Mouse (Mus musculus) limb, embryonic 15.5 days (tissue): ENCODE data around the gene Csk. TPM values are rescaled to one million over a fixed set of nuclear protein-coding genes. Genes with fewer than 3 reads are reported as not detected.
A peak's percentile ranks its signal among the peaks of the same experiment; 100 is the strongest.

Experiments
- ATAC-seq: fragments of 200-750 bp; cut with Nextera tagmentation; 2 replicates; pipeline ENCODE4 v1.8.0; 2017; ENCODE audit warnings: low read depth, moderate TSS enrichment; ENCODE audit not compliant: insufficient number of reproducible peaks, low FRiP score, low TSS enrichment
- H3K27ac ChIP-seq: fragments of 300-500 bp; sonication (generic); 2 replicates; pipeline ENCODE4 v1.5.1; 2015; ENCODE audit warnings: moderate library complexity, mild to moderate bottlenecking, inconsistent platforms
- H3K27me3 ChIP-seq: fragments of 300-500 bp; sonication (generic); 2 replicates; pipeline ENCODE4 v1.6.1; 2015; ENCODE audit warnings: inconsistent platforms
- H3K36me3 ChIP-seq: fragments of 300-500 bp; sonication (generic); 2 replicates; pipeline ENCODE4 v1.6.1; 2015; ENCODE audit warnings: inconsistent platforms
- H3K4me1 ChIP-seq: fragments of 300-500 bp; sonication (generic); 2 replicates; pipeline ENCODE4 v1.6.1; 2015; ENCODE audit warnings: inconsistent platforms
- H3K4me2 ChIP-seq: fragments of 300-500 bp; sonication (generic); 2 replicates; pipeline ENCODE4 v1.6.1; 2015; ENCODE audit warnings: mild to moderate bottlenecking, inconsistent platforms
- H3K4me3 ChIP-seq: fragments of 300-500 bp; sonication (generic); 2 replicates; pipeline ENCODE4 v1.5.1; 2015; ENCODE audit warnings: mild to moderate bottlenecking, inconsistent platforms
- H3K9ac ChIP-seq: fragments of 300-500 bp; sonication (generic); 2 replicates; pipeline ENCODE4 v1.6.1; 2015; ENCODE audit warnings: inconsistent platforms
- H3K9me3 ChIP-seq: fragments of 300-500 bp; sonication (generic); 2 replicates; pipeline ENCODE4 v1.6.1; 2016; ENCODE audit warnings: inconsistent platforms
- WGBS: fragments of 180-500 bp; shearing (Covaris S2); methylation state at CpG from one replicate; pipeline ENCODE4 v1.1.7; 2015; 5-methylcytosine and 5-hydroxymethylcytosine counted together
- polyA plus RNA-seq: library from polyadenylated mRNA; unstranded; fragments of >200 nt; fragmentation: Nextera tagmentation; extraction: Ambion mirVana; gene quantifications from 2 replicates; pipeline ENCODE4 v1.2.1, GENCODE M21; 2015

The Csk gene
- polyA plus RNA-seq = 24.2 and 29.0 TPM in 2 replicates

- WGBS = 51% methylated on average over 5 of the region's 5 CpGs
- Histone ChIP-seq H3K27ac (no peak within 1 kb of the TSS), H3K36me3 (no peaks in the 10 kb centered on the region), H3K9ac (no peak within 1 kb of the TSS), H3K9me3 (no peaks in the 10 kb centered on the region), H3K27me3 (peaks cover 15% of the 10 kb centered on the region; the same call in 1 of the 2 replicates), H3K4me2 (no peak within 1 kb of the TSS), H3K4me1 (peaks cover 16% of the 10 kb centered on the region; the same call in 1 of the 2 replicates), H3K4me3 (no peak within 1 kb of the TSS)
- ATAC-seq = no peak
These were observed at the start of gene Csk for GRCm38 (mm10) chr9:57653283-57653682. Gene Csk, minus strand, starts transcription at chr9:57653631.

- H3K27ac ChIP-seq = no peak overlapping the region
- no peak overlapping the region for H3K4me3 ChIP-seq
- peaks cover 13% of the 10 kb centered on the region for H3K4me1 ChIP-seq
- no peaks in the 10 kb centered on the region for H3K9me3 ChIP-seq
- no peaks in the 10 kb centered on the region for H3K36me3 ChIP-seq
- H3K27me3 ChIP-seq = peaks cover 42% of the 10 kb centered on the region
- H3K4me2 ChIP-seq = no peak overlapping the region
- ATAC-seq = no peak
- H3K9ac ChIP-seq = no peak overlapping the region
- 71% methylated on average over 1 of the region's 1 CpGs for WGBS
These were observed 45.2 kb upstream of the Csk start for GRCm38 (mm10) chr9:57698466-57699150.

GRCm38 (mm10) chr9:57697380-57697779 lies 43.9 kb upstream of the Csk start:
- H3K27ac ChIP-seq = no peak overlapping the region
- no peak overlapping the region for H3K4me3 ChIP-seq
- H3K9ac ChIP-seq = no peak overlapping the region
- peaks cover 46% of the 10 kb centered on the region for H3K27me3 ChIP-seq
- no peaks in the 10 kb centered on the region for H3K9me3 ChIP-seq
- 9% methylated on average over 4 of the region's 4 CpGs for WGBS
- no peaks in the 10 kb centered on the region for H3K36me3 ChIP-seq
- H3K4me1 ChIP-seq = peaks cover 13% of the 10 kb centered on the region
- no peak for ATAC-seq
- H3K4me2 ChIP-seq = no peak overlapping the region

GRCm38 (mm10) chr9:57696380-57697285 lies 43.2 kb upstream of the Csk start:
- Histone ChIP-seq H3K4me1 (peaks cover 13% of the 10 kb centered on the region), H3K4me2 (peak overlapping the region; percentile 73), H3K27me3 (peaks cover 46% of the 10 kb centered on the region), H3K9ac (no peak overlapping the region), H3K27ac (no peak overlapping the region), H3K36me3 (no peaks in the 10 kb centered on the region), H3K9me3 (no peaks in the 10 kb centered on the region), H3K4me3 (peak overlapping the region; percentile 32)
- ATAC-seq = no peak
- WGBS = under 1% methylated on average over 42 of the region's 42 CpGs

- no peaks in the 10 kb centered on the region for H3K36me3 ChIP-seq
- no peak overlapping the region for H3K27ac ChIP-seq
- WGBS = 72% methylated on average over 2 of the region's 2 CpGs
- H3K9me3 ChIP-seq = no peaks in the 10 kb centered on the region
- no peak for ATAC-seq
- H3K27me3 ChIP-seq = peaks cover 46% of the 10 kb centered on the region
- no peak overlapping the region for H3K4me3 ChIP-seq
- no peak overlapping the region for H3K4me2 ChIP-seq
- peaks cover 13% of the 10 kb centered on the region for H3K4me1 ChIP-seq
- H3K9ac ChIP-seq = no peak overlapping the region
These were observed 40.7 kb upstream of the Csk start for GRCm38 (mm10) chr9:57694108-57694507.

GRCm38 (mm10) chr9:57688606-57689005 lies 35.2 kb upstream of the Csk start:
- no peak for ATAC-seq
- Histone ChIP-seq H3K27me3 (peaks cover 4% of the 10 kb centered on the region; the same call in 1 of the 2 replicates), H3K4me2 (no peak overlapping the region), H3K27ac (no peak overlapping the region), H3K4me3 (no peak overlapping the region), H3K9ac (no peak overlapping the region), H3K4me1 (no peaks in the 10 kb centered on the region), H3K36me3 (no peaks in the 10 kb centered on the region), H3K9me3 (no peaks in the 10 kb centered on the region)
- 82% methylated on average over 2 of the region's 2 CpGs for WGBS

- ATAC-seq = no peak
- WGBS = 47% methylated on average over 2 of the region's 2 CpGs
- Histone ChIP-seq H3K36me3 (no peaks in the 10 kb centered on the region), H3K4me3 (no peak overlapping the region), H3K27me3 (0 out of 2 replicates have a peak, but pooled peaks cover 3% of the 10 kb centered on the region), H3K4me1 (no peaks in the 10 kb centered on the region), H3K4me2 (no peak overlapping the region), H3K9me3 (no peaks in the 10 kb centered on the region), H3K27ac (no peak overlapping the region), H3K9ac (no peak overlapping the region)
These were observed 34.7 kb upstream of the Csk start for GRCm38 (mm10) chr9:57688158-57688557.

GRCm38 (mm10) chr9:57687751-57688150 lies 34.3 kb upstream of the Csk start, which contains the start of gene Cyp1a1:
Gene Cyp1a1, plus strand, starts transcription at chr9:57687928.
- Histone ChIP-seq H3K9me3 (no peaks in the 10 kb centered on the region), H3K4me2 (no peak within 1 kb of the TSS), H3K4me1 (no peaks in the 10 kb centered on the region), H3K36me3 (no peaks in the 10 kb centered on the region), H3K9ac (no peak within 1 kb of the TSS), H3K4me3 (no peak within 1 kb of the TSS), H3K27me3 (0 out of 2 replicates have a peak, but pooled peaks cover under 1% of the 10 kb centered on the region), H3K27ac (no peak within 1 kb of the TSS)
- 93% methylated on average over 2 of the region's 2 CpGs for WGBS
- ATAC-seq = no peak

- Histone ChIP-seq H3K36me3 (no peaks in the 10 kb centered on the region), H3K9me3 (no peaks in the 10 kb centered on the region), H3K4me3 (no peak overlapping the region), H3K4me1 (no peaks in the 10 kb centered on the region), H3K27me3 (no peaks in the 10 kb centered on the region), H3K9ac (no peak overlapping the region), H3K4me2 (no peak overlapping the region), H3K27ac (no peak overlapping the region)
- no peak for ATAC-seq
- WGBS = 82% methylated on average over 5 of the region's 5 CpGs
These were observed 32.6 kb upstream of the Csk start for GRCm38 (mm10) chr9:57686011-57686410.

GRCm38 (mm10) chr9:57683520-57683919 lies 30.1 kb upstream of the Csk start, which contains the start of gene Cyp1a2:
Gene Cyp1a2, minus strand, starts transcription at chr9:57683703.
- ATAC-seq = no peak
- no peak within 1 kb of the TSS for H3K9ac ChIP-seq
- no peak within 1 kb of the TSS for H3K4me3 ChIP-seq
- H3K9me3 ChIP-seq = no peaks in the 10 kb centered on the region
- no peak within 1 kb of the TSS for H3K4me2 ChIP-seq
- H3K27ac ChIP-seq = no peak within 1 kb of the TSS
- no peaks in the 10 kb centered on the region for H3K27me3 ChIP-seq
- 78% methylated on average over 5 of the region's 5 CpGs for WGBS
- no peaks in the 10 kb centered on the region for H3K4me1 ChIP-seq
- no peaks in the 10 kb centered on the region for H3K36me3 ChIP-seq

- Histone ChIP-seq H3K9me3 (no peaks in the 10 kb centered on the region), H3K4me3 (no peak overlapping the region), H3K4me2 (no peak overlapping the region), H3K4me1 (no peaks in the 10 kb centered on the region), H3K9ac (no peak overlapping the region), H3K36me3 (no peaks in the 10 kb centered on the region), H3K27me3 (no peaks in the 10 kb centered on the region), H3K27ac (no peak overlapping the region)
- 79% methylated on average over 10 of the region's 10 CpGs for WGBS
- ATAC-seq = no peak
These were observed 28.0 kb upstream of the Csk start for GRCm38 (mm10) chr9:57681411-57681810.

- 85% methylated on average over 5 of the region's 5 CpGs for WGBS
- no peak overlapping the region for H3K4me3 ChIP-seq
These were observed 18.1 kb upstream of the Csk start for GRCm38 (mm10) chr9:57671500-57671899.

More at GRCm38 (mm10) chr9:57671500-57671899, 18.1 kb upstream of the Csk start:
- Histone ChIP-seq H3K27me3 (peaks cover 4% of the 10 kb centered on the region; the same call in 1 of the 2 replicates), H3K9ac (no peak overlapping the region), H3K4me1 (no peaks in the 10 kb centered on the region), H3K4me2 (no peak overlapping the region), H3K27ac (no peak overlapping the region), H3K36me3 (no peaks in the 10 kb centered on the region), H3K9me3 (no peaks in the 10 kb centered on the region)
- ATAC-seq = no peak
